Mouse (Mus musculus) granulocyte monocyte progenitor cell, adult 5-6 weeks (primary cell): ENCODE measurements around the gene Cspg5. TPM values are rescaled to one million over a fixed set of nuclear protein-coding genes. Genes with fewer than 3 reads are reported as not detected.

Source experiments
- ATAC-seq: replicated peaks from 2 replicates; pipeline ENCODE4 v1.8.0; 2016; ENCODE audit warnings: mild to moderate bottlenecking, moderate TSS enrichment, inconsistent platforms; ENCODE audit not compliant: poor library complexity, severe bottlenecking
- total RNA-seq, 2 experiments: library from RNA; stranded (forward) in 1 of 2; stranded (reverse) in 1 of 2; fragments of 200-712, 200-1000 nt in 1 of 2; fragments of >200 nt in 1 of 2; fragmentation: Nextera tagmentation in 1 of 2; gene quantifications; 2 replicates each; pipeline ENCODE4 v1.2.3; 2014 to 2017

The Cspg5 gene
- total RNA-seq (2014; fragmentation: Nextera tagmentation): not detected in 2 replicates
- total RNA-seq (2017): 0.30 TPM in 1 of 2 replicates, not detected in the other

DNA sequence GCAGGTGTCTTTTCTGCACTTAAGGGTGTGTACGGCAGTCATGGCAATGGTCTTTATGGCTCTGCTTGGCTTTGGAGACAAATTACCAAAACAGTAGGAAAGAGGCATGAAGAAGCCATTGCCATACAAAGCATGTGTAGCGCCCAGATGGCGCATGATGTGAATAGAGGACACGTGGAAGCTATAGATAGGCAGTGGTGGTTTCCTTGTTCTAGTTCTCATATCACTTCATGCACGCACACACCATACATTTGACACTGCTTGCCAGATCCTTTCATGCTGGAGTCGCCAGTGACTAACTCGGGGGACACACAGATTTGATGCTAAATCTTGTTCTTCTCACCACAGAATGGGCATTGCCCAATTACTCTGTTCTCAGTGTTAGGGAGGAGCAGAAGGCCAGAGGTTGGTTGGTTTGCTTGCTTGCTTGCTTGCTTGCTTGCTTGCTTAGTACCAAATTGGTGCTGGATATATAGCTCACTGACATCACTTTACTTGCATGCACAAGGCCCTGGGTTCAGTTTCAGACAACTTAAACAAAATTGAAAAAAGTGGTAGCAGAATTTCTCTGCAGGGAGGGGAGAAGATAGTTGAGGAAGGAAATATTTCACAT lies at the start of gene Cspg5:
Gene Cspg5, plus strand, starts transcription at position 563 of the 613 bp plus-strand sequence.
- no peak for ATAC-seq

DNA sequence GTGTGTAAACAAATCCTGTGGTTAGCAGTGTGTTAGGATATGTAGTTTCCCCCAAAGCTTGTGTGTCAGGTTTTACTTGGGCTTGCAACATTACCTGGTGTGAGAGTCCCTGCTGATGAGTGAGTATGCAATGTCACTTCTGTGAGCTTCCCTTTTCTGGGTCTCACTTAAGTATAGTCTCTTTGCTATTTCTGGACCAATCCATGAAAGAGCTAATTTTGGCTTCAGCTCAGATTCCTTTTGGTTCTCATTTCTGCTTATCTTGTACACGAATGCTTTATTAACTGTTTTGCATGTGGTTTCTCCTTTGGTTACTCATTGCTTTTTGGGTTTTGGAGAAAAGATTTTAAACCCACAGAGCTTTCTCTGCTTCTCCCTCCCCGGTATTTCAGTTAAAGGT lies 43.7 kb upstream of the Cspg5 start:
- ATAC-seq: peak; percentile 62

DNA sequence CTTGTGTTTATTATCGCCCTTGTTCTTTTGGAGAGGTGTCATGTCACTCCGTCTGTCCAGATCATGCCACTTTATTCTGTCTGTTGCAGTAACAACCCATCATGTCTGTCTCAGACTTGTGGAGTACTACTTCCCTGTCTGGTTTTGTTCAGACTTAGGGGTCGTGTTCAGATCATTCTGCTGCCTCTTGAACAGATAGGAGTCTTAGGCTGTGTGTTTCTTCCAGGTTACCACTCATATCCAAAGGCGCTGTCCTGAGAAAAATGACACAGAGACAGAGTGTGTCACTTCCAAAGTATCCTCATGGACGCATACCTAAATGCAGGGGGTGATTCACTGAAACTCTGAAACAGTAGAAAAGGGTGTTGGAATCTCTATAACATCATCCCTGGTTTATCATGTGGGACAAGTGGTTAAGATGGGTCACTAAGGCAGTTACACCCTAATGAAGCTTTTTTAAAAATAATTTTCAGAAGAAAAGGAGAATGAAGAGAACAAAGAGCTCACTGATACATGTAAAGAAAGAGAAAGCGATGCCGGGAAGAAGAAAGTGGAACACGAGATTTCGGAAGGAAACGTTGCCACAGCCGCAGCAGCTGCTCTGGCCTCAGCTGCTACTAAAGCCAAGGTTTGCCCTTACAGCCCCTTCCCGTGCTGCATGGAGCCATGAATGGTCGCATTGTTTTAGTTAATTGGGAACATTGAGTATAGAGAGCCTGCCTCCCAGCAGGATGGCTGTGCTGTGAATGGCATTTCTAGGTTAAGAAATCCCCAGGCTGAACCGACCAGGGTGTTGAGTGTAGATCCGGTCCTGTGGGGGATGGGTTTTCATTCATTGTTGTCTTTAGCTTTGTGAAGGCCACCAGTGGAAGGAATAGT lies 37.8 kb upstream of the Cspg5 start:
- no peak for ATAC-seq

DNA sequence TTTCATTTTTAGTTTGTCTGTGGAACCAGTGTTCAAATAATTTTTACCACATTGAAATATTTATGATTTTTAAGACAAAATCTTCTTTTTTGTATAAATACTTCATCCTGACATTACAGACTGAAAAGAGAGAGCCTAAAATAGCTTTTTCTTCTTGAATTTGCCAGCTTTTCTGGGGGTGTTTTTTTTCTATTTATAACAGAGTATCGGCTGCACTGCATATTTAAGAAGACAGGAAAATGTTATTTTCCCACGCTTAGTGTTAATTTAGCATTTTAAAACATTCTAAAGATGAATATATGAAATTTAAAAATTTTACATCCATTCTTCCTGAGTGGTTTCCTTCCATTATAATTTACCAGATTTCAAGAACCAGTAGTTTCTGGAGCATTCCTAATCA lies 37.1 kb upstream of the Cspg5 start:
- ATAC-seq: no peak

DNA sequence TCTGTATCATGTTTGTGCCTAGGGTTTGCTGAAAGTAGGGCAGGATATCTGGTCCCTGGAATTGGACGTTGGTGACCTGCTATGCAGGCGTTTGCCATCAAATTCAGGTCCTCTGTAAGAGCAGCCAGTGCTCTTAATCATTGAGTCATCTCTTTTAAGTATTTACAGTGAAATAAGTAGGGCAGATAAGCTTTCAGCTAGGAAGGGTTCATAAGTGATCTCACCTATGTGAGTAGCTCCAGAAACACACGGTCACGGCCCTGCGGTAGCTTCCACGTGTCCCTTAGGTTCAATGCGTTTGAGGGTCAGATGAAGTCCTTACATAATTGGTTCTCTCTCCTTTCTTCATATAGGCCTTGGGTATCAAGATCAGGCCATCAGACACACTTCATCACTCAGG lies 35.3 kb upstream of the Cspg5 start:
- ATAC-seq: no peak

DNA sequence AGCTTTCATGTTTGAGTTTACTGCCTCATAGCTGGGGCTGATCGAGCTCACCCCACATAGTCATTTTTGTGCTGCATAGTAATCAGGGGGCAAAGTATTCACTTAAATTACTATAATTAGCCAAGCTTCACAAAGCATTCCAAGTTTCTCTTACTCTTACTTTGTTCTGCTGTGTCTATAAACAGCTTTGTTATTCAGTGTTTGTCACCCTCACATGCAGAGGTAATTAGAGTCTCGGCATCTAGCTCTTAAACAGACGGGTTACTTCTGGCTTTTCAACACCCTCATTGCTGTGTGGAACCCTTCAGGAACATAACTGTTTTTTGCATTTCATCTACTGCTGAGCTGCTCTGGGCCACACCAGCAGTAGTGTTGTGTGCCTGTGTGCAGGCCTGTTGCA lies 34.6 kb upstream of the Cspg5 start:
- ATAC-seq: no peak

DNA sequence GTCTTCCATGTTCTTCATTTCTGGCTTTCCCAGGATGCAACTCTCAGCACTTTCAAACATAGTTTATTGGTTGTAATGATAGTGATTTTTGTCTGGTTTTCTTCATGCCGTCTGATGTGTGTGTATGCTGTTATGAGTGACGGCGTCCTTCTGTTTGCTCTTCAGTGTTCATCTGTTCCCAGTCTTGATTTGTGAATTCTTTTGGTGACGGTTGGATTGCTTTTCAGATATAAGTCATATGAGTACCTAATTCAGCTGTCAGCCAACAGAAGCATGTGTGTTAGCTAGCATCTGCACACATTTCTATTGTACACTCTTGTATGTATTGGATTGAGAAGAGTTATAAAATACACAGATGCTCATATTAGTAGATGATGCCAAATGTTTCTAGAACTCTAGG lies 19.3 kb upstream of the Cspg5 start:
- no peak for ATAC-seq

DNA sequence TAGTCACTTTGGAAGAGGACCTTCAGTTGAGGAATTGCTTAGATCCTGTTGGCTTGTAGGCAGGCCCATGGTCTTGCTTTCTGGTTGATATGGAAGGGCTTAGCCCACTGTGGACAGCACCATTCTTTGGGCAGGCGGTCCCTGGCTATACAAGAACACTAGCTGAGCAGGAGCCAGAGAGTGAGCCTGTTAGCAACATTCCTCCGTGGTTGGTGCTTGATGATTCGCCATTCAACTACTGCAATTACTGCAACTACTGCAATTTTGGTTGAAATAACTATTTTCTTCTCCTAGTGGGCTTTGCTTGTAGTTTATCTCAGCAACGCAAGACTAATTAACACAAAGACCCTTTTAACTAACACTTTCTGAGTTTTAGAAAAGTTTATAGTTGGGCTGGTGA lies 17.4 kb upstream of the Cspg5 start:
- ATAC-seq: no peak

DNA sequence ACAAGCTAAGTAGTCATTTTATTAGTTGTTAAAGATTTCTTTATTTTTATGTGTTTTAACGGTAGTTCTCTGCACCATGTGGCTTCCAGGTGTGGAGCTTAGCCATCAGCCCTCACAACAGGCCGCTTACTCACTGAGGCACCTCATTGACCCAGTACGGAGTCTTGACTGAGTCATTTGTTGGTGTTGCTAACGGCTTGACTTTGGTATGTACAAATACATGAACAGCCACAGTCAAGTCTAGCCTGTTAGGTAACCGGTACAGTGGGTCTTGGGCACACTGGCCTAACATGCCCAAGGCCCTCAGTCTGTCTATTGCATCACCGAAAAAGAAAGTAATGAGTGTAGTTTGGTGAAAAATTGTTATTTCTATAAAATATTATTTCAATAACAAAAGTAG lies 14.9 kb upstream of the Cspg5 start:
- peak; percentile 48 for ATAC-seq

DNA sequence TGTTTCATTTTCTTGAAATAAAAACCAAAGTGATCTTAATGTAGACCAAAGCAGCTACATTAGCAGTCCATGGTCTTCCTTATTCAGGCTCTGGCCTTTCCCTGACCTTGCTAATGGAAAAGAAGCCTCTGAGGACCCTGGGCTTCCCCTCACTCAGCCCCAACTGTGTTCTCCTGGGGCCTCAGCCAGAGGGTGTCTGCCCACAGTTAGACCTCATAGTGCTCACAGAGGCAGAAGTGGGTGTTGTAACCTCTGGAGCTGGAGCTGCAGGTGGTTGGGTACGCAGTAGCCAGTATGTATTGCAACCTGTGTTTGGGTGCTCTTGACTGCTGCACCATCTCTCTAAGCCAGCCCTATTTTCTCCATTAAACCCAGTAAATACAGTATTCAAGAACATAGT lies 14.5 kb upstream of the Cspg5 start:
- ATAC-seq: peak; percentile 75

DNA sequence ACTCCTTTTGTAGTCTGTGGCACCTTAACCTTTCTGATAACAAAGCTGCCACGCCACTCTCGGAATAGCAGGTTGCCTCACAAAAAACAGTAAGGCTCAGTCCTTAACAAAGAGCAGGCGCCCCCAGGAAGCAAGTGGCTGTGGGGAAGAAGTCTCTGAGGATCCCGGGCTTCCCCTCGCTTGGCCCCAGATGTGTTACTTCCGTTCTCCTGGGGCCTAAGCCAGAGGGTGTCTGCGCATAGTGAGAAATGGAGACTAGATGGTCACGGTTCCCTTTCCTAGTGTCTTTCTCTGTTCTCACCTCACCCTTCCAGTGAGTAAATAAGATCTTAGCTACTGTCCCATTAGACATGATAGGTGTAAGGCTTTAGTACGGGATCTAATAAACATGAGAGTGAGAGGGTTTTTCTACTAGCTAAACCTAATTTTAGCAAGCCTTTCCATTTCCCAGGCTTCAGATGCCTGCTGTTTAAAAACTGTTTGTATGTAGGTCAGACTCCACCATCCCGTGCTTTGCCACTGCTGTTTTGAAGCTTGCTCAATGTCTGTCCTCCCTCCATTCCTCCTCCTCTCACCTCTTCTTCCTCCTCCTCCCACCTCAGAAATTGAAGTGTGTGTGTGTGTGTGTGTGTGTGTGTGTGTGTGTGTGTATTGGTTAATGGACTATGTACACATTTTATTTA lies 13.9 kb upstream of the Cspg5 start:
- ATAC-seq: peak; percentile 60

DNA sequence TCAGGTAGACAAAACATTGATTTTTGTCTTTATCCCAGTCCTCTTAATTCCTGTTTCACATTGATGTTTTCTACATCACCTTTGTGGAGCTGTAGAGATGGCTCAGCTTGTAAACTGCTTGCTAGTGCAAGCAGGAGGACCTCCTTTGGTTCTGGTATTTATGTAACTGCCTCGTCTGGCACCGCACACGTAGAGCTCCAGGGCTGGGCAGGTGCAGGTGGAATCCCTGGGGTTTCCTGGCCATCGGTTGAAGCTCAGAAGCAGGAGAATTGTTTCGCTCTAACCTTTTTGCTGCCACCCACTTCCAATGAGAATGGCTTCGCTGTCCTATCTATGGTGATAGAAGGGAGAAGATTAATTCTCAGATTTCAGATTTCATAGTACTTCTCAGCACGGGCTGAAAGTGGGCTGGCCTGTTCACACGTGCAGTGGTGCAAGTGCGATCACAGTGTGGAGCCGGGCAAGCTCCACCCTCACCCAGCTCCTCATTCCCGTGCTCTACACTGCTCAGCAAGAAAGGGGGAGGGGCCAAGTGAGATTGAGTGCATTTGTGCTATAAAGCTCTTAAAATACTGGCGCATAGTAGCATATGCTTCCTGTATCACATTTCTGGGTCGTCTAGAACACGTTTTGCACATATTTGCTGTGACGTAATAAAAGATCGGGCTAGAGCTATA lies 13.1 kb upstream of the Cspg5 start:
- no peak for ATAC-seq

DNA sequence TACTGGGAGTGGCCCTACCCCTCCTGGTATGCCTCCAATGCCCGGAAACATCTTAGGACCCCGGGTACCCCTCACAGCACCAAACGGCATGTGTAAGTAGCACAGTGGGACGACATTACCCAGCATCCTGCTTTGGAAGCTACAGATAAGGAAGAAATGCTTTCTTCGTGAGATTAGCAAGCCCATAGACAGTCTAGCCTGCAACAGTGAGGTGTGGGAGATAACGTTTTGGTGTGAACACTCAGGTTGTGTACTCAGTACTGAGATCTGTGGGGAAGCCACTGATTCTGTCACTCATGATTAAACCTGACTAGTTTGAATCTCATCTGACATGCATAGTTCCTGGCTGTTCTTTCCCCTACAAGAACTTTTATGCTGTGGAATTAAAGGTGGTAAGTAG lies 8.6 kb upstream of the Cspg5 start:
- ATAC-seq: no peak

DNA sequence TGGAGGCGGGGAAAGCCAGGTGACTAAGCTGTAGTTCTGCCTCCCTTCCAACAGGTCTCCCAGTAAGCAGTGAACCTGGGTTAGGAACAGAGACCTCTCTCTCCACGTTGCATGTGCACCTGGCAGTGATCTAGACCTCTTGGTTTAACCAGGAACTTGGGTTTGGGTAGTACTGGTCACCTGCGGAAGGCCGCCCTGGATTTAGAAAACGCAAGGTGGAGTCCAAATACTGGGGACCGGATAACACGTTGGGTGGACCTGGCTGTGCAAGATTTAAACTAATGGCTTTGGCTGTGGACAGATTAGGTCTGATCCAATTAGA lies 945 bp downstream of the Cspg5 start:
- ATAC-seq: no peak

DNA sequence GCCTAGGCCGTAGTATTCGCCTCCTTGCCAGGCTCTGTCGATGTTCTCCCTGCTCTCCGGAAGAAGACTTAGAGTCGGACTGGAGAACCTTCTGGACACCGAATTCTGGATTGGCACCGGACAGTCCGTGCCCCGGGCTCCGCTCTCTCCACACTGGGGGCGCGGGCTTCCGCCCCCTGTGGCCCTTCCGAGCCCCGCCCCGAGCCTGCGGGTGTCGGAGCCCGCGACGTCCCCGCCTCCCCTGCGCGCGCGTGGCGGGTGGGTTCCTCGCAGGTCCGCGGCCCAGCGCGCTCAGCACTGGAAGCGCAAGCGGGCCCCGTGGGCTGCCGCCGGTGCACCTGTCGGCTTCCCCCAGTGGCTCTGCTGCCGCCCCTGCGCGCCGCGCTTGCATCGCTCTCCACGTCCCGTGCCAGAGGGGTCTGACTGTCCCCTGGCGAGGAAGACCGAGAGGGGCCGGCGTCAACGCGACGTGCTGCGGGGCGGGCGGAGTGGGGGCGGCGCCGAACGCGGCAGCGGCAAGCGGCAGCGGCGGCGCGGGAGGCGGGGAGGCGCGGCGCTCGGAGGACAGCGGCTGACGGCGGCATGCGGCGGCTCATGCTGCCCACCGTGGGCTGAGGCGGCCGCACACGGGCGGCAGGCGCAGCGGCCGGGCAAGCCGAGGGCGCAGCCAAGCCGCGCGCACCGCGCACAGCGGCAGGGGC lies 1.5 kb downstream of the Cspg5 start:
- ATAC-seq: peak; percentile 37

DNA sequence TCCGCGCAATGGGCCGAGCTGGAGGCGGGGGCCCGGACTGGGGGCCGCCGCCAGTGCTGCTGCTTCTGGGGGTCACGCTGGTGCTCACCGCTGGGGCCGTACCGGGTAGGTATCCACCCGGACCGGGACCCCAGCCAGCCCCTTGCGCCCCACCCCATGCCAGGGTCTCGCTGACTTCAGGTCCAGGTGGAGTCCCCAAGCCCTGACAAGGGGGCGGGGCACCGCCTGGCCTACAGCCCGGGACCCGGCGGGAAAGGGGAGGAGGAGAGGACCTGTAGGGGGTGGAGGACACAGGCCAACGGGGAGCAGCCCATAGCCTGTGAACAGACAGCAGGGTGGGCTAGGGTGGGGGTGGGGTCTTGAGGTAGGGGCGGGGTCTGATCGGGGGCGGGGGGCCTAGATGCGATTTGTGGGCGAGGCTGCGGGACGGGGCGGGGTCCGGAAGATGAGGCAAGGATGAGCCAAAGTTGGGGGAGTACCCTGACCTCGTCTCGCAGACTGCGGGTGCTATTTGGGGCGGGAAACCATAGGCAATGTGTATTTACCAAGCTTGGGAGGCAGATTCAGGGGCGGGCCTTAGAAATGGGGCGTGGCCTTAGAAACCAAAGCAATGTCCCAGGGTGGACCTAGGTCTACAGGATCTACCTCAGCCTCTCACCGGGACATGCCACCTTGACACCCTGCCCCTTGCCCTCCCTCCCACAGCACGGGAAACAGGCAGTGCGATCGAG lies 2.2 kb downstream of the Cspg5 start:
- peak; percentile 50 for ATAC-seq

DNA sequence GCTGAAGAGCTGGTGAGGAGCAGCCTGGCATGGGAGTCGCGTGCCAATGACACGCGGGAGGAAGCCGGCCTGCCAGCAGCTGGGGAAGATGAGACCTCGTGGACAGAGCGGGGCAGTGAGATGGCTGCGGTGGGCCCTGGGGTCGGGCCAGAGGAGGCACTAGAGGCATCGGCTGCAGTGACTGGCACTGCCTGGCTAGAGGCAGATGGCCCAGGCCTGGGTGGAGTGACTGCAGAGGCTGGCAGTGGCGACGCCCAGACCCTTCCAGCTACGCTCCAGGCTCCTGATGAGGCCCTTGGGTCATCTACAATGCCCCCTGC lies 2.7 kb downstream of the Cspg5 start:
- peak; percentile 47 for ATAC-seq

DNA sequence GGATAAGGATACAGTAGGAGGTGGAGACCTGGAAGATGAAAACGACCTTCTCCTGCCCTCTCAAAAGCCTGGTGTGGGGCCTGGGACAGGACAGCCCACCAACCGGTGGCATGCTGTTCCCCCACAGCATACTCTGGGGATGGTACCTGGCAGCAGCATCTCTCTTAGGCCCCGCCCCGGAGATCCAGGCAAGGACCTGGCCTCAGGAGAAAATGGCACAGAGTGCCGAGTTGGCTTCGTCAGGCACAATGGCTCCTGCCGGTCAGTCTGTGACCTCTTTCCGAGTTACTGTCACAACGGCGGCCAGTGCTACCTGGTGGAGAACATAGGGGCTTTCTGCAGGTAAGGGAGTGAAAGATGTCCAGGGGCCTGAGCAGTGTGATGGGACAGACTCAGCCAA lies 3.5 kb downstream of the Cspg5 start:
- ATAC-seq: no peak

DNA sequence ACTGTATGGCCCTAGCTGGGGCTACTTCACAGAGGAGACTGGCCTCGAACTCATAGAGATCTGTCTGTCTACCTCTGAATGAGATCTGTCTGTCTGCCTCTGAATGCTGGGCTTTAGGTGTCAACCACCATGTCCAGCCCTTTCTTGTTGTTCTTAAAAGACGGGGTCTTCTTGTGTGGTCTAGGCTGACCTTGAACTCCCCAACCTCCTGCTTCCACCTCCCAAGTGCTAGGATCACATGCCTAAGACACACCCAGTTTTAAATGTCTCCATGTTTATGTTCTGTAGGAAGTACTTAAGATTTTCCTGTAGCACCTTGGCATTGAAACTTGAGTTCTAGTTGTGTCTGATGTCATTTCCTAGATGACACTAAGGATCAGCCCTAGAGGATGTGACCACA lies 5.3 kb downstream of the Cspg5 start:
- no peak for ATAC-seq
